Mouse (Mus musculus): ENCODE measurements around the gene Fgf5. TPM values are rescaled to one million over a fixed set of nuclear protein-coding genes. Genes with fewer than 3 reads are reported as not detected.

Fgf5 gene
- polyA plus RNA-seq, 1 experiment from 2014 or later, result 2.5 TPM

Other genes with a start within 250 kb of the Fgf5 start
- 23.7 and 24.6 TPM in 2 replicates for gene Antxr2, start 223.1 kb upstream of the Fgf5 start, polyA plus RNA-seq (2014; fragmentation: Nextera tagmentation; extraction: Ambion mirVana)
- 0.19 and 0.22 TPM in 2 replicates for gene Prdm8, start 87.0 kb upstream of the Fgf5 start, polyA plus RNA-seq (2014; fragmentation: Nextera tagmentation; extraction: Ambion mirVana)
- 0.36 TPM in 1 of 2 replicates, not detected in the other for gene Cfap299, start 75.1 kb downstream of the Fgf5 start, polyA plus RNA-seq (2014; fragmentation: Nextera tagmentation; extraction: Ambion mirVana)

Measured in intestine, embryonic 14.5 days (tissue).